In the genomic region with DNA sequence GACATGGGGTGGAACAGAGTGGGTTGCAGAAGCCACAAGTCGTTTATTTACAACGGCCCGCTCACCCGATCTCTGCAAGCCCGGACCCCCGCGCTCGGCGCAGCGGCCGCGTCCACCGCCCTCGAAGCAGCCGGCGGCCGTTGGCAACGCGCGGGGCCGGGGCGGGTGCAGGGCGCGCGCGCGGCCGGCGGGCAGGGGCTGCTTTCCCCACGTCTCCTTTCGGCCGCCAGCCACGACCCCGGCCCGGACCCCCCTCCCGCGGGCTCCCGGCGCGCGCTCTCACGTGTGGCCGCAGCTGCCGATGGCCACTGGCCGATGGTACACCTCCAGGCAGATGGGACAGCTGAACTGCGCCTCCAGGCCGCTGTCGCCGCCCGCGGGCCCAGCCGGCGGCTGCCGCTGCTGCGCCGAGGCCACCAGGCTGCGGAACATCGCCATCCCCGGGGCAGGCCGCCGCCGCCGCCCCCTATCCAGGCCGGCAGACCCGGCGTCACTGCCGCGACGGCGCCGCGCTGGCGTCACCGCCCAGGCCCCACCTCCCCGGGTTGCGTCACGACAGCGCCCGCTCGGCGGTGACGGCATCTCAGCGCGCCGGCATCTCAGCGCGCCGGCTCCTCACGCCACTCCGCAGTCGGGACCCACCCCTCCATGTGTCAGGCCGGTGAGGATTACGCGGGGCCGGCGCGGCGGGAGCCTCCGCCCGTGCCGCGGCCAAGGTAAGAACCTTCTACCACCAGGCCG, we compare ENCODE assay signal across 8 mouse cellular contexts. TPM values are rescaled to one million over a fixed set of nuclear protein-coding genes. Genes with fewer than 3 reads are reported as not detected.
DNase-seq lines count a peak whose midpoint lies in the region; ATAC-seq lines count a peak whose summit lies in the region.

Gene Rnf166 (minus strand): TSS at position 485 of the 741 bp plus-strand sequence.
Gene Ctu2 (plus strand): TSS at position 564 of the 741 bp plus-strand sequence.

- peak within 1 kb of the TSS; percentile 87 for H3K27ac ChIP-seq in hindbrain, embryonic 16.5 days (ENCODE audit: low read depth, low read length)
- H3K27ac ChIP-seq in macrophage: peak within 1 kb of the TSS; percentile 88

- peaks cover 19% of the 10 kb centered on the region for H3K36me3 ChIP-seq in hindbrain, embryonic 16.5 days (ENCODE audit: control insufficient read depth, insufficient read depth, low read length)
- peaks cover 8% of the 10 kb centered on the region; the same call in 1 of the 2 replicates for H3K36me3 ChIP-seq in macrophage (ENCODE audit: inconsistent target)

- H3K9ac ChIP-seq in hindbrain, embryonic 16.5 days (ENCODE audit: low read depth, low read length): peak within 1 kb of the TSS; percentile 94

- peaks cover 24% of the 10 kb centered on the region for H3K4me1 ChIP-seq in hindbrain, embryonic 16.5 days (ENCODE audit: control insufficient read depth, insufficient read depth, low read depth, low read length)

- H3K4me2 ChIP-seq in hindbrain, embryonic 16.5 days (ENCODE audit: low read length): peak within 1 kb of the TSS; percentile 98

- no peaks in the 10 kb centered on the region for H3K9me3 ChIP-seq in hindbrain, embryonic 16.5 days (ENCODE audit: control insufficient read depth, low read length)

- no peaks in the 10 kb centered on the region for H3K27me3 ChIP-seq in hindbrain, embryonic 16.5 days (replicated peaks; ENCODE audit: control insufficient read depth, insufficient read depth, low read length)

- peak; percentile 95 for ATAC-seq in hindbrain, embryonic 16.5 days

- peak; percentile 93 for DNase-seq in T-cell, adult 2 months (ENCODE audit: low spot score)
- peak; percentile 89 to 94 for DNase-seq in cerebellum, postnatal 36 days
- DNase-seq in gastrocnemius, adult 18-20 months (ENCODE audit: low spot score): peak; percentile 88
- peak; percentile 92 to 95 for DNase-seq in left cerebral cortex, adult 18-20 months (ENCODE audit: low spot score in 2 of 2)
- DNase-seq in right cerebral cortex, adult 18-20 months: peak; percentile 93
- peak; percentile 82 for DNase-seq in urinary bladder, postnatal 10 days (ENCODE audit: low spot score)

- H3K79me2 ChIP-seq in macrophage (ENCODE audit: inconsistent target): peaks cover 42% of the 10 kb centered on the region

- under 1% methylated on average over 89 of the region's 103 CpGs for WGBS in hindbrain, embryonic 16.5 days
- under 1% methylated on average over 83 of the region's 103 CpGs for WGBS in macrophage (ENCODE audit: missing documents)

- H3K4me3 ChIP-seq in hindbrain, embryonic 16.5 days (ENCODE audit: low read length): peak within 1 kb of the TSS; percentile 99
- peak within 1 kb of the TSS; percentile 79 for H3K4me3 ChIP-seq in macrophage (ENCODE audit: inconsistent target)

RNA-seq across cellular contexts. Expression of gene Rnf166, which starts in this region (rescaled TPM):
- total RNA-seq in gastrocnemius, adult 18-20 months (2021): 10 to 100 TPM; 35.0 to 37.7 TPM
- 30.9 and 32.5 TPM in 2 replicates for polyA plus RNA-seq in hindbrain, embryonic 16.5 days (2015; fragmentation: Nextera tagmentation; extraction: Ambion mirVana)
- total RNA-seq in left cerebral cortex, adult 18-20 months (2021): 10 to 100 TPM; 37.7 to 50.0 TPM
- 10 to 100 TPM in 22 of 26 experiments, 1 to 10 TPM in 4; 8.0 to 59.5 (median 25.5) TPM for total RNA-seq in macrophage (2018; cell fraction: chromatin; rRNA removed)
- total RNA-seq in macrophage (2018; cell fraction: cytosol; rRNA removed): 10 to 100 TPM; 23.2 to 74.7 (median 45.6) TPM
- total RNA-seq in macrophage (2018; cell fraction: nucleus; rRNA removed): 10 to 100 TPM; 11.1 to 68.5 (median 26.6) TPM
- 36.6 to 108 TPM (median 59.1 TPM) in 3 replicates for polyA plus RNA-seq in macrophage (2018)

RNA-seq across cellular contexts. Expression of gene Ctu2, which starts in this region (rescaled TPM):
- total RNA-seq in gastrocnemius, adult 18-20 months (2021): 1 to 10 TPM; 6.3 to 7.6 TPM
- polyA plus RNA-seq in hindbrain, embryonic 16.5 days (2015; fragmentation: Nextera tagmentation; extraction: Ambion mirVana): 78.5 and 85.1 TPM in 2 replicates
- total RNA-seq in left cerebral cortex, adult 18-20 months (2021): 10 to 100 TPM; 25.4 to 28.7 TPM
- total RNA-seq in macrophage (2018; cell fraction: chromatin; rRNA removed): 100 to 1,000 TPM in 1 of 26 experiments, 10 to 100 TPM in 25; 26.4 to 148 (median 49.5) TPM
- 10 to 100 TPM in 12 of 26 experiments, 1 to 10 TPM in 14; 4.4 to 14.2 (median 9.9) TPM for total RNA-seq in macrophage (2018; cell fraction: cytosol; rRNA removed)
- total RNA-seq in macrophage (2018; cell fraction: nucleus; rRNA removed): 10 to 100 TPM in 25 of 26 experiments, 1 to 10 TPM in 1; 6.7 to 37.5 (median 19.9) TPM
- polyA plus RNA-seq in macrophage (2018): 7.5 to 12.0 TPM (median 7.9 TPM) in 3 replicates

Comparison
In these comparisons a context has a peak if more than half of its experiments do, and no peak if none do; other contexts are left out.
1. Peak in every context shown above with its lines: DNase-seq, ATAC-seq, H3K4me3 ChIP-seq and H3K27ac ChIP-seq.